Comparison of ENCODE assay signal across 9 mouse cellular contexts in the genomic region with DNA sequence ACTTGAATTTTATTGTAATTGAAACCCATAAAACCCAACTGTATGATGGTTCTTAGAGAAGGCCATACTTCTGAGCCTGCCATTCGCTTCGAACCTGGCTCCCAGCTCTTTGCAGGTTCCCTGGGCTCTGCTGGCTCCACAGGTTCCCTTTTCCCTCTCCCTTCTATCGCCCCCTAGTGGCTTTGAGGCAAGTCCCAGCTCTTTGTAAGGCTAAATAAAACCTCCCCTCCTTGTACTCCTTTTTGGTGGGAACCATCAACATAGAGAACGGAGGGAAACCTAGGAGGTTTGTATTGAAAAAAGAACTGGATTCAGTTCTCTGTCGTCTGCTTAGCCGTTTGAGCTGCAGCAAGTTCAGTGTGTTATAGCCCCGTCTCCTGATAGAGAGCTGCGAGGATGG.
DNase-seq lines count a peak whose midpoint lies in the region; ATAC-seq and TF ChIP-seq lines count a peak whose summit lies in the region.
"Had no signal": no experiment of that assay in that cellular context is flagged by ENCODE, and none has a peak within 500 bp of the region (broad histone marks: within the 10 kb centered on the region; RNA-seq: fewer than 3 reads in every experiment).

No protein-coding gene starts in this region.

- no peaks in the 10 kb centered on the region for H3K36me3 ChIP-seq in ES-Bruce4 (ENCODE audit: control insufficient read depth, insufficient read depth, low read length, poor library complexity, severe bottlenecking)
- H3K36me3 ChIP-seq in liver, embryonic 14.5 days (replicated peaks; ENCODE audit: control insufficient read depth, insufficient read depth, low read depth): no peaks in the 10 kb centered on the region
- H3K36me3 ChIP-seq in stomach, postnatal 0 days (ENCODE audit: control insufficient read depth, insufficient read depth, low read length): no peaks in the 10 kb centered on the region
- H3K36me3 ChIP-seq: embryonic facial prominence, embryonic 13.5 days had no signal

- no peak overlapping the region for H3K9ac ChIP-seq in ES-Bruce4 (ENCODE audit: low read depth, poor library complexity, severe bottlenecking)
- no peak overlapping the region for H3K9ac ChIP-seq in liver, embryonic 14.5 days (replicated peaks)
- H3K9ac ChIP-seq in stomach, postnatal 0 days (ENCODE audit: low read length): no peak overlapping the region
- H3K9ac ChIP-seq: embryonic facial prominence, embryonic 13.5 days had no signal

- H3K27ac ChIP-seq in ES-Bruce4 (ENCODE audit: insufficient read depth, low read length): no peak overlapping the region
- no peak overlapping the region for H3K27ac ChIP-seq in cortical plate, adult 2 months (ENCODE audit: insufficient read depth, low read length)
- H3K27ac ChIP-seq in liver, embryonic 14.5 days: no peak overlapping the region
- H3K27ac ChIP-seq in stomach, postnatal 0 days (replicated peaks): no peak overlapping the region
- H3K27ac ChIP-seq: embryonic facial prominence, embryonic 13.5 days had no signal

- no peak for ATAC-seq in liver, embryonic 14.5 days (ENCODE audit: insufficient read depth)
- no peak for ATAC-seq in stomach, postnatal 0 days (ENCODE audit: low FRiP score, low TSS enrichment)

- intact Hi-C loops in heart, postnatal 14 days (cut with DNase I): loop anchor here (2.0 to 5.0 kb wide), 2 partner anchors 198 to 478 kb away; no protein-coding TSS in a partner anchor

- H3K4me3 ChIP-seq in ES-Bruce4 (ENCODE audit: low read depth, low read length): no peak overlapping the region
- no peak overlapping the region for H3K4me3 ChIP-seq in cortical plate, adult 2 months (ENCODE audit: insufficient read depth, low read length)
- H3K4me3 ChIP-seq in liver, embryonic 14.5 days (ENCODE audit: insufficient read depth in 1 of 2, low read depth in 2 of 2, low read length in 2 of 2): no peak overlapping the region
- no peak overlapping the region for H3K4me3 ChIP-seq in stomach, postnatal 0 days (ENCODE audit: low read depth, low read length)
- H3K4me3 ChIP-seq: embryonic facial prominence, embryonic 13.5 days had no signal

- no peaks in the 10 kb centered on the region for H3K9me3 ChIP-seq in ES-Bruce4 (replicated peaks; ENCODE audit: control insufficient read depth, insufficient read depth, low read length, poor library complexity, severe bottlenecking)
- H3K9me3 ChIP-seq in liver, embryonic 14.5 days (ENCODE audit: control insufficient read depth, low read length): no peaks in the 10 kb centered on the region
- no peaks in the 10 kb centered on the region for H3K9me3 ChIP-seq in stomach, postnatal 0 days (ENCODE audit: control insufficient read depth, low read length)
- H3K9me3 ChIP-seq: embryonic facial prominence, embryonic 13.5 days had no signal

- no peak overlapping the region for H3K4me2 ChIP-seq in liver, embryonic 14.5 days (ENCODE audit: low read depth)
- H3K4me2 ChIP-seq in stomach, postnatal 0 days (replicated peaks; ENCODE audit: low read depth): no peak overlapping the region
- H3K4me2 ChIP-seq: embryonic facial prominence, embryonic 13.5 days had no signal

- DNase-seq in heart, postnatal 14 days: peak; percentile 27 to 61
- DNase-seq in heart, adult 9 months (ENCODE audit: low spot score in 2 of 2): no peak
- DNase-seq in 3T3-L1 (ENCODE audit: low read depth, low spot score): peak; percentile 70
- DNase-seq in liver, embryonic 14.5 days (ENCODE audit: low read depth in 3 of 3, low spot score in 3 of 3): peak; percentile 6 to 17 (median 9)
- DNase-seq in stomach, postnatal 0 days (ENCODE audit: low spot score): peak; percentile 29
- DNase-seq in right cerebral cortex, postnatal 10 days (ENCODE audit: low spot score in 2 of 2): no peak

- WGBS in liver, embryonic 14.5 days (ENCODE audit: insufficient replicate concordance): 39% methylated on average over 8 of the region's 8 CpGs
- WGBS in stomach, postnatal 0 days: 58% methylated on average over 8 of the region's 8 CpGs

- H3K27me3 ChIP-seq in ES-Bruce4 (ENCODE audit: control insufficient read depth, insufficient read depth, low read length, poor library complexity, severe bottlenecking): no peaks in the 10 kb centered on the region
- no peaks in the 10 kb centered on the region for H3K27me3 ChIP-seq in liver, embryonic 14.5 days (ENCODE audit: control insufficient read depth, insufficient read depth, low read length)
- no peaks in the 10 kb centered on the region for H3K27me3 ChIP-seq in stomach, postnatal 0 days (ENCODE audit: control insufficient read depth, insufficient read depth, low read length)
- H3K27me3 ChIP-seq: embryonic facial prominence, embryonic 13.5 days had no signal

- no peak for TF ChIP-seq POLR2A in ES-Bruce4 (IDR thresholded peaks at IDR 0.05; ENCODE audit: insufficient read depth, low read length)
- no peak for TF ChIP-seq POLR2A in cortical plate, adult 2 months (IDR thresholded peaks at IDR 0.05; ENCODE audit: extremely low read depth, insufficient read depth, low read length)

- TF ChIP-seq CTCF in ES-Bruce4 (IDR thresholded peaks at IDR 0.05; ENCODE audit: low read depth, low read length): peak; percentile 71
- peak; percentile 61 for TF ChIP-seq CTCF in cortical plate, adult 2 months (IDR thresholded peaks at IDR 0.05; ENCODE audit: extremely low read depth, insufficient read depth, low read length)
- TF ChIP-seq CTCF in liver, embryonic 14.5 days (IDR thresholded peaks at IDR 0.05; ENCODE audit: low read depth): peak; percentile 68
- peak; percentile 80 for TF ChIP-seq CTCF in stomach, postnatal 0 days (IDR thresholded peaks at IDR 0.05; ENCODE audit: low read depth)

- no peak for TF ChIP-seq EP300 in ES-Bruce4 (IDR thresholded peaks at IDR 0.05; ENCODE audit: insufficient read depth, low read depth, low read length)
- no peak for TF ChIP-seq EP300 in liver, embryonic 14.5 days (IDR thresholded peaks at IDR 0.05; ENCODE audit: low read depth)
- TF ChIP-seq EP300 in stomach, postnatal 0 days (optimal IDR thresholded peaks at IDR 0.05): no peak

- H3K4me1 ChIP-seq in ES-Bruce4 (ENCODE audit: control insufficient read depth, insufficient read depth, low read length): no peaks in the 10 kb centered on the region
- no peaks in the 10 kb centered on the region for H3K4me1 ChIP-seq in cortical plate, adult 2 months (ENCODE audit: control insufficient read depth, insufficient read depth, low read length)
- no peaks in the 10 kb centered on the region for H3K4me1 ChIP-seq in liver, embryonic 14.5 days (replicated peaks; ENCODE audit: control insufficient read depth in 2 of 2, insufficient read depth in 2 of 2, low read length in 1 of 2)
- H3K4me1 ChIP-seq in stomach, postnatal 0 days (replicated peaks; ENCODE audit: control insufficient read depth, insufficient read depth): no peaks in the 10 kb centered on the region
- H3K4me1 ChIP-seq: embryonic facial prominence, embryonic 13.5 days had no signal

Comparison
In these comparisons a context has a peak if more than half of its experiments do, and no peak if none do; other contexts are left out.
1. DNase-seq: peak in heart, postnatal 14 days (2 of 2), 3T3-L1 (single experiment), liver, embryonic 14.5 days (3 of 3) and stomach, postnatal 0 days (single experiment); none in heart, adult 9 months (0 of 2) and right cerebral cortex, postnatal 10 days (0 of 2).
2. Peak in every context shown above with its lines, with median percentiles within 50 percentile points of each other: CTCF ChIP-seq.